Mouse (Mus musculus): Measurements from ENCODE around the gene Iqsec1. TPM values are rescaled to one million over a fixed set of nuclear protein-coding genes. Genes with fewer than 3 reads are reported as not detected.
A peak's percentile ranks its signal among the peaks of the same experiment; 100 is the strongest.

Iqsec1 gene
- polyA plus RNA-seq, 1 experiment from 2014 or later = 5.1 TPM

- Histone ChIP-seq H3K27me3 (ENCODE audit: control insufficient read depth, insufficient read depth, low read length) (no peaks in the 10 kb centered on the region), H3K4me3 (ENCODE audit: low read depth, low read length) (no peak overlapping the region), H3K4me2 (replicated peaks; ENCODE audit: low read depth) (no peak overlapping the region), H3K36me3 (ENCODE audit: control insufficient read depth, insufficient read depth, low read length) (no peaks in the 10 kb centered on the region), H3K9ac (ENCODE audit: low read length) (no peak overlapping the region), H3K27ac (replicated peaks) (no peak overlapping the region), H3K4me1 (replicated peaks; ENCODE audit: control insufficient read depth, insufficient read depth) (peaks cover 2% of the 10 kb centered on the region; the same call in 1 of the 2 replicates), H3K9me3 (ENCODE audit: control insufficient read depth, low read length) (no peaks in the 10 kb centered on the region)
- ATAC-seq (ENCODE audit: low FRiP score, low TSS enrichment) (no peak), DNase-seq (ENCODE audit: low spot score) (no peak)
- WGBS = 55% methylated on average over 2 of the region's 2 CpGs
- TF ChIP-seq EP300 (optimal IDR thresholded peaks at IDR 0.05) = no peak
These were observed 183.4 kb downstream of the Iqsec1 start for GRCm38 (mm10) chr6:90805101-90805500.

- ATAC-seq (ENCODE audit: low FRiP score, low TSS enrichment) (no peak), DNase-seq (ENCODE audit: low spot score) (no peak)
- TF ChIP-seq CTCF (IDR thresholded peaks at IDR 0.05; ENCODE audit: low read depth) (no peak), EP300 (optimal IDR thresholded peaks at IDR 0.05) (no peak)
- Histone ChIP-seq H3K4me2 (replicated peaks; ENCODE audit: low read depth) (no peak overlapping the region), H3K27ac (replicated peaks) (no peak overlapping the region), H3K36me3 (ENCODE audit: control insufficient read depth, insufficient read depth, low read length) (no peaks in the 10 kb centered on the region), H3K9me3 (ENCODE audit: control insufficient read depth, low read length) (no peaks in the 10 kb centered on the region), H3K4me1 (replicated peaks; ENCODE audit: control insufficient read depth, insufficient read depth) (peaks cover 2% of the 10 kb centered on the region; the same call in 1 of the 2 replicates), H3K27me3 (ENCODE audit: control insufficient read depth, insufficient read depth, low read length) (no peaks in the 10 kb centered on the region), H3K9ac (ENCODE audit: low read length) (no peak overlapping the region), H3K4me3 (ENCODE audit: low read depth, low read length) (no peak overlapping the region)
These were observed 183.8 kb downstream of the Iqsec1 start for GRCm38 (mm10) chr6:90804646-90805045.

GRCm38 (mm10) chr6:90802604-90803003, 185.9 kb downstream of the Iqsec1 start:
- Histone ChIP-seq H3K9me3 (ENCODE audit: control insufficient read depth, low read length) (no peaks in the 10 kb centered on the region), H3K4me3 (ENCODE audit: low read depth, low read length) (no peak overlapping the region), H3K4me2 (replicated peaks; ENCODE audit: low read depth) (no peak overlapping the region), H3K9ac (ENCODE audit: low read length) (no peak overlapping the region), H3K36me3 (ENCODE audit: control insufficient read depth, insufficient read depth, low read length) (no peaks in the 10 kb centered on the region), H3K4me1 (replicated peaks; ENCODE audit: control insufficient read depth, insufficient read depth) (no peaks in the 10 kb centered on the region), H3K27ac (replicated peaks) (0 out of 2 replicates have a peak overlapping the region, but pooled peaks have one; percentile 13), H3K27me3 (ENCODE audit: control insufficient read depth, insufficient read depth, low read length) (no peaks in the 10 kb centered on the region)
- ATAC-seq (ENCODE audit: low FRiP score, low TSS enrichment) (no peak), DNase-seq (ENCODE audit: low spot score) (no peak)
- WGBS = 76% methylated on average over 8 of the region's 8 CpGs
- TF ChIP-seq CTCF (IDR thresholded peaks at IDR 0.05; ENCODE audit: low read depth) (no peak), EP300 (optimal IDR thresholded peaks at IDR 0.05) (no peak)

- TF ChIP-seq CTCF (IDR thresholded peaks at IDR 0.05; ENCODE audit: low read depth) (no peak), EP300 (optimal IDR thresholded peaks at IDR 0.05) (no peak)
- WGBS = 78% methylated on average over 3 of the region's 3 CpGs
- Histone ChIP-seq H3K4me2 (replicated peaks; ENCODE audit: low read depth) (no peak overlapping the region), H3K27ac (replicated peaks) (no peak overlapping the region), H3K27me3 (ENCODE audit: control insufficient read depth, insufficient read depth, low read length) (no peaks in the 10 kb centered on the region), H3K4me1 (replicated peaks; ENCODE audit: control insufficient read depth, insufficient read depth) (no peaks in the 10 kb centered on the region), H3K9me3 (ENCODE audit: control insufficient read depth, low read length) (no peaks in the 10 kb centered on the region), H3K9ac (ENCODE audit: low read length) (no peak overlapping the region), H3K4me3 (ENCODE audit: low read depth, low read length) (no peak overlapping the region), H3K36me3 (ENCODE audit: control insufficient read depth, insufficient read depth, low read length) (no peaks in the 10 kb centered on the region)
- DNase-seq (ENCODE audit: low spot score) = no peak
- no peak for ATAC-seq (ENCODE audit: low FRiP score, low TSS enrichment)
These were observed 186.4 kb downstream of the Iqsec1 start for GRCm38 (mm10) chr6:90802058-90802457.

GRCm38 (mm10) chr6:90800825-90801224, 187.7 kb downstream of the Iqsec1 start:
- H3K4me3 ChIP-seq (ENCODE audit: low read depth, low read length) = no peak overlapping the region
- H3K36me3 ChIP-seq (ENCODE audit: control insufficient read depth, insufficient read depth, low read length) = no peaks in the 10 kb centered on the region
- no peak overlapping the region for H3K27ac ChIP-seq (replicated peaks)
- no peaks in the 10 kb centered on the region for H3K27me3 ChIP-seq (ENCODE audit: control insufficient read depth, insufficient read depth, low read length)
- no peak overlapping the region for H3K4me2 ChIP-seq (replicated peaks; ENCODE audit: low read depth)
- no peaks in the 10 kb centered on the region for H3K4me1 ChIP-seq (replicated peaks; ENCODE audit: control insufficient read depth, insufficient read depth)
- no peaks in the 10 kb centered on the region for H3K9me3 ChIP-seq (ENCODE audit: control insufficient read depth, low read length)
- no peak overlapping the region for H3K9ac ChIP-seq (ENCODE audit: low read length)
- no peak for ATAC-seq (ENCODE audit: low FRiP score, low TSS enrichment)
- 87% methylated on average over 2 of the region's 2 CpGs for WGBS
- TF ChIP-seq EP300 (optimal IDR thresholded peaks at IDR 0.05) (no peak), CTCF (IDR thresholded peaks at IDR 0.05; ENCODE audit: low read depth) (no peak)
- DNase-seq (ENCODE audit: low spot score) = no peak

GRCm38 (mm10) chr6:90799116-90799515, 189.4 kb downstream of the Iqsec1 start:
- Histone ChIP-seq H3K4me1 (replicated peaks; ENCODE audit: control insufficient read depth, insufficient read depth) (no peaks in the 10 kb centered on the region), H3K36me3 (ENCODE audit: control insufficient read depth, insufficient read depth, low read length) (no peaks in the 10 kb centered on the region), H3K4me3 (ENCODE audit: low read depth, low read length) (no peak overlapping the region), H3K9ac (ENCODE audit: low read length) (no peak overlapping the region), H3K27me3 (ENCODE audit: control insufficient read depth, insufficient read depth, low read length) (no peaks in the 10 kb centered on the region), H3K9me3 (ENCODE audit: control insufficient read depth, low read length) (no peaks in the 10 kb centered on the region), H3K4me2 (replicated peaks; ENCODE audit: low read depth) (no peak overlapping the region), H3K27ac (replicated peaks) (no peak overlapping the region)
- DNase-seq (ENCODE audit: low spot score) = no peak
- TF ChIP-seq EP300 (optimal IDR thresholded peaks at IDR 0.05) (no peak), CTCF (IDR thresholded peaks at IDR 0.05; ENCODE audit: low read depth) (no peak)
- ATAC-seq (ENCODE audit: low FRiP score, low TSS enrichment) = no peak
- 70% methylated on average over 1 of the region's 1 CpGs for WGBS

All from stomach, postnatal 0 days (tissue).